Mouse (Mus musculus): ENCODE data around the gene Cmklr1. TPM values are rescaled to one million over a fixed set of nuclear protein-coding genes. Genes with fewer than 3 reads are reported as not detected.

Gene Cmklr1
- polyA plus RNA-seq, 1 experiment, result not detected

DNA sequence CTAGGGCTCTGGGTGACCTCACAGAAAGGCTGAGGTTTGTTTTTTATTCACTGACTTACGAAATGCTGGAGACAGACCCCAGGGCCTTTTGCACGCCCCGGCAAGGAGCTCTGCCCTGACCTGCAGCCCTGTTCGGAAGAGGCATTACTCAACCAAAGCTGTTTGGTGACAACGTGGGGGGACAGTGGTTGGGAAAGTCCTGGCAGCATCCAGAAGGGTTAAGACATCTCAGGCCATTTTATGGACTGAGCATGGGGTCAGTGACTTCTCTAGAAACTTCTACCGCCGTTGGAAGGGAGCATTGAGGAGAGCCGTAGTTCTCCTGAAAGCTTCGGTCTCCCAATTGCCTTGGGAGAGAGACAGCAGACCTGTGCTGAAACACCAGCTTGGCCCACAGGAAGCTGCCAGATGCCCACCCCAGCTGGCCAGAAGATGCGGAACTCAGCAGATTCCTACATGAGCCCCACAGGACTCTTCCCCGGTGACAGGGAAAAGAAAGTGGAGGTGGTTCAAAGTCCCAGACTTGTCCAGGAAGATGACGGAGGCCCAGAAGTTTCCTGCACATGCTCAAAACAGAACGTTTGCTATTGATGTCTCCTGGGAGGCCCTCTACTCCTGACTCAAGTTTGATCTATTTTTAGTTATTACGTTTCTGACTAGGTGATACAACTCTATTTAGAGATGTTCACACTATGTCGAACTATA lies 14.2 kb downstream of the Cmklr1 start:
- no peak for TF ChIP-seq GATA1 (IDR thresholded peaks at IDR 0.05; ENCODE audit: low read length)

GRCm38 (mm10) chr5:113634887-113635610 lies 15.2 kb downstream of the Cmklr1 start:
- no peak for TF ChIP-seq GATA1 (IDR thresholded peaks at IDR 0.05; ENCODE audit: low read length)

- no peak for TF ChIP-seq GATA1 (IDR thresholded peaks at IDR 0.05; ENCODE audit: low read length)
These were observed 16.1 kb downstream of the Cmklr1 start for GRCm38 (mm10) chr5:113634024-113634651.

DNA sequence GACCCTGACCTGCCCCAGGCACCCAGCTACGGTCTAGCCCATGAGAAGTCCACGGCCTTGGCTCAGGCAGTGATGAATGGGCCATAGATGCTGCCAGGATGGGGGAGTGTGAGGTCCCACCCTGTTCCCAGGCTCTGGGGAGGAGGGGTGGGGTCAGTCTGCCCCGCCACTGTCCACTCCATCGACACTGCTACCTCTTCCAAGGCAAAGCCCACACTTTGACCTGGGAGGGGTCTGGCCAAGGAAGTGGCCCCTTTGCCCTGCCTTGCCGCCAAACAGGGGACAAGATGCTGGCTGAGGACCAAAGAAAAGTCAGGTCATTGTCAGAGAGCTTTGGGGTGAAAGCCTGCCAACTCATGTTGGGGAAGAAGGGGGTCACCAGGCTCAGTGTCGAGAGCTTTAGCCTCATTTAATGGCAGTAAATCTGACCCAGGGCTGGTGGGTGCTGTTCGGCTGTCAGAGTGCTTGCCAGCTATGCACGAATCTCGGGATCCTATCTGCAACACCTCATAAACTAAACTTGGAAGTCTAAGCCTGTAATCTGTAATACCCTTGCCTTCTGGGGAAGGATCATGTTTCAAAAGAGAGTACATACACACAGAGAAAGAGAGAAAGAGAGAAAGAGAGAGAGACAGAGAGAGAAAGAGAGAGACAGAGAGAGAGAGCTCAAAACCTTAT lies 17.1 kb downstream of the Cmklr1 start:
- TF ChIP-seq GATA1 (IDR thresholded peaks at IDR 0.05; ENCODE audit: low read length), result no peak

- TF ChIP-seq GATA1 (IDR thresholded peaks at IDR 0.05; ENCODE audit: low read length), result no peak
These were observed 20.1 kb downstream of the Cmklr1 start for GRCm38 (mm10) chr5:113630116-113630515.

DNA sequence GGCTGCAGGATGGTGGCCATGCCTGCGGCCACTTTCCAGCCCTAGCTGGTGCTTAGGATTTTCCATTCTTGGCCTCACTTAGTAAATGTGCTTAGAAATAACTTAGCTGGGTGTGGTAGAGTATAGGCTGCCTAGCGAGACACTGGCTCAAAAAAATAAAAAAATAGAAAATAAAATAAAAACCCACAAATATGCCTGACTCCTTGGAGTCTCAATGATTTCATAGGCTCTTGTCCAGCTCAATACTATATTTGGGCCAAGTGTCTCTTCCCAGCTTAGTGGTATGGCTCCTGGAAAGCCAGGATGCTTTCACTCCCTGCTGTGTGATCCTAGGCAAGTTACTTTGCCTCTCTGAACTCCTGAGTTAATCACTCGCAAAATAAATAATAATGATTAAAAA lies 21.0 kb downstream of the Cmklr1 start:
- TF ChIP-seq GATA1 (IDR thresholded peaks at IDR 0.05; ENCODE audit: low read length), result no peak

DNA sequence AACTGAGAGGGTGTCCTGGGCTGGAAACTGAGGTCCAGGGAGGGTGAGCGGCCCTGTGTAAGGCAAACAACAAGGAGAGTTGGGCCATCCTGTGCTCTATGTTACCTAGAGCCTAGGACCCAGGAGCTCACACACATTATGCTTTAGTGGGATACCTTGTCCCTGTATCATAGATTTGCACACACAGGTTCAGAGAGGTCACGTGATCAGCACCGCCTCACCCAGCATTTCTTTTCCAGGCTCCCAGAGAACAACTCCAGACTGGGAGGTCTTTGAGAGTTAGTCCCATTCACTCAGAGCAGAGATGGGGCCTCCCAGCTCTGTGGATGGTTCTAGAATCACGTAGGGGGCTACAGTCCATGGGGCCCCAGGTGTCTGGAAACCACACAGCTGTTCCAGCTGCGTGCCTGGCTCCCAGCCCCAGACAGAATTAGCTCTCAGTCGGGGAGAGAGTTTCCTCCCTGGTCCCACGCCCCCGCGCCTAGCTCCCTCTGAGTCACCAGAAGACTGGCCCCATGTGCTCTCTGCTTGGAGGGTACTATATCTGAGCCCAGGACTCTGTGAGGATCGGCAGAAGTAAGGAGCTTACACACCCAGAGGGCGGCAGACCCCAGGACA lies 22.3 kb downstream of the Cmklr1 start:
- no peak for TF ChIP-seq GATA1 (IDR thresholded peaks at IDR 0.05; ENCODE audit: low read length)

GRCm38 (mm10) chr5:113626991-113627390 lies 23.2 kb downstream of the Cmklr1 start:
- no peak for TF ChIP-seq GATA1 (IDR thresholded peaks at IDR 0.05; ENCODE audit: low read length)

GRCm38 (mm10) chr5:113626352-113626751 lies 23.9 kb downstream of the Cmklr1 start:
- TF ChIP-seq GATA1 (IDR thresholded peaks at IDR 0.05; ENCODE audit: low read length), result no peak

DNA sequence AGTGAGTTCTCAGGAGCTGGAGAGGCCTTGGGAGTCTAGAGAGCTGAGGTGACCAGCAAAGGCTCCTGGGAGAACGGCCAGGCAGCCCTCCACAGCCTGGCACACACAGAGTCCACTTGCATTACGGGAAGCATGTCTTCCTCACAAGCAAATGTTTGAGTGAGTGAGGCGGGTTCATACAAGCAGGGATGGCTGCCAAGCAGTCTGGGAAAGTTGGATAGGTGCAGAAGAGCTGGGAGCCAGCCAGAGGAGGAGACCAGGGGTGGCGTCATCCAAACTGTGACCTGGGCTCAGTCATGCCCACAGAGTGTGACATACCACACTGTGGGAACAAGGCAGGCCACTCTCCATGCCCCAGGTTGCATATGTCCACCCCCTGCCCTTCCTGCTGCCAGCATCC lies 25.2 kb downstream of the Cmklr1 start:
- no peak for TF ChIP-seq GATA1 (IDR thresholded peaks at IDR 0.05; ENCODE audit: low read length)

DNA sequence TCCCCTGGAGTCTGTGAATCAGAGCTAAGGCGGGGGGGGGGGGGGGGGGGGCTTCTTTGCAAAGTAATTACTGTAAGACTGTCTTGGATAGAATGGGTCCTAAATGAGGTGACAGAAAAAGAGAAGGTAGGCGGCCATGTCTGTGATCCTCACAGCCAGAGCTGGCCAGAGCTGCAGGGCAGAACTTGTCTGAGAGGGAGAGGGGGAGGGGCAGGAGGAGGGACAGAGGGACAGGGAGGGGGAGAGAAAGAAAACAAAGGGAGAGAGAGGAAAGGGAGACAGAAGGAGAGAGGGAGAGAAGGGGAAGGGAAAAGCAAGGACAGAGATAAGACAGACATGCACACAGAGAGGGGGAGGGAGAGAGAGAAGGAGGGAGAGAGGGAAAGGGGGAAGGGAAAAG lies 27.2 kb downstream of the Cmklr1 start:
- no peak for TF ChIP-seq GATA1 (IDR thresholded peaks at IDR 0.05; ENCODE audit: low read length)

- TF ChIP-seq GATA1 (IDR thresholded peaks at IDR 0.05; ENCODE audit: low read length), result no peak
These were observed 29.2 kb downstream of the Cmklr1 start for GRCm38 (mm10) chr5:113620999-113621398.

DNA sequence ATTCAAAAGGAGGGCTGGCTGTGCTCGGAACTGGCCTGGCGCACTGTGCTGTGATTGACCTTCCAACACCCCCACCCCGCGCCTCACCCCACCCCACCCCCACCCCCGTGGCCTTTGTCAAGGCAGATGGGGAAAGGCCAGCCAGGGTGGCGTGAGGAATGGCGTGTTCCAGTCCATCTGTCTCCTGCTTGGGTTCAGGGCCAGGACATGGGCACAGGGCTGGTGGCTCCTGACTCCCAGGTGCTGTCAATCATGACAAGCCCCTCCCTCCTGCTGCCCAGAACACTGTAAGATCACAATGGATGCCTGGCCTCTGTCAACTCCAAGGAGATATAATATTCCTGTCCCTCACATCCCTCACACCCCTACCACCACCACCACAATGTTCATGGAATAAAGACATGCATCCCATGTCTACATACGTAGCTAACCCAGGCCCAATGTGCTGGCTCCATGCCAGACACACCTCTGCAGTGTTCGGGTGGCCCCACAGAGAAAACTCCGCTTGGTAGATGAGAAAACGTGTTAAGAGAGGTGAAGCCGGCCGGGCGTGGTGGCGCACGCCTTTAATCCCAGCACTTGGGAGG lies 30.0 kb downstream of the Cmklr1 start:
- TF ChIP-seq GATA1 (IDR thresholded peaks at IDR 0.05; ENCODE audit: low read length), result no peak

- TF ChIP-seq GATA1 (IDR thresholded peaks at IDR 0.05; ENCODE audit: low read length), result no peak
These were observed 31.1 kb downstream of the Cmklr1 start for GRCm38 (mm10) chr5:113619151-113619550.

GRCm38 (mm10) chr5:113618716-113619115 lies 31.5 kb downstream of the Cmklr1 start:
- TF ChIP-seq GATA1 (IDR thresholded peaks at IDR 0.05; ENCODE audit: low read length), result no peak
